Mouse (Mus musculus): Measurements from ENCODE around the gene Cdkal1.

DNA sequence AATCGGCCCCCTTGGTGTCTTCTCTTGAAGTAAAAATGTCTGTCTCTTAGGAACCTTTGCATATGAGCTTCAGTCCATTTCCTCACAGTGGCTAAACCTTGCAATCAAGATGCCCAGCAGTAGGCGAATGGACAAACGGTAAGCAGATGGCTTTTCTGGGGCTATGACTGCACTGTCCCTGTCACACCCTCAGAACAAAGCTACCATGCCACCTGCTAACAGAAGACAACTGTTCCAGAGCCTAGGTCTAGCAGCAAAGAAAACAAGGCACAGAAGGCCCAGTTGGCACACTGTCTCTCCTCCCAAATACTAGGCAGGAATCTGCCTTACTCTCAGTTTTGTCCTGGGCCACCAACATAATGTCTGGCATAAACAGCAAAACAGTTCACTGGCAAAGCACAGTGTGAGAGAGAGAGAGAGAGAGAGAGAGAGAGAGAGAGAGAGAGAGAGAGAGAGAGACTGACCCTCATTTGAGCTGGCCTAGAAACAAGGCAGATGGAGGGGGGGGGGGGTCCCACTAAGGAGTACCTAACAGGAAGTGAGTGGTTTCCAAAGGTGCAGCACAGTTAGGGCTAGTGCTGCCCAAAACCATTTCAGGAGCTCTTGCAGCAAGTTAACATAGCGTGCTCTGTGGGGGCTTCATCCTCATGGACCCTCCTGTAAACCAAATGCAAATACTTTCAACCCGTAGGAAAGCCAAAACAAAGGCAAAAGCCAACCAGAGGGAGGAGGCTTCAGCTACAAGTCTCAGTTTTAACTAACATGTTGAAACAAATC, 95.6 kb downstream of the Cdkal1 start:
- no peak for TF ChIP-seq NANOG (IDR thresholded peaks at IDR 0.05; ENCODE audit: borderline replicate concordance, low read length)
- TF ChIP-seq CTCF (conservative IDR thresholded peaks at IDR 0.05; ENCODE audit: low read length): no peak

Data from E14TG2a.4 (cell line).